ENCODE assay signal across 8 mouse cellular contexts in genomic region chr11:87987861-87988260, GRCm38 (mm10). TPM values are rescaled to one million over a fixed set of nuclear protein-coding genes. Genes with fewer than 3 reads are reported as not detected.
DNase-seq lines count a peak whose midpoint lies in the region; ATAC-seq and TF ChIP-seq lines count a peak whose summit lies in the region.

No protein-coding gene starts in this region.

- H3K36me3 ChIP-seq in spleen, adult 2 months (ENCODE audit: control insufficient read depth, insufficient read depth, low read length): peaks cover 4% of the 10 kb centered on the region; the same call in 1 of the 2 replicates
- peaks cover 12% of the 10 kb centered on the region for H3K36me3 ChIP-seq in liver, embryonic 11.5 days (ENCODE audit: control insufficient read depth, insufficient read depth, low read length)
- H3K36me3 ChIP-seq in stomach, embryonic 16.5 days (ENCODE audit: control insufficient read depth, insufficient read depth, low read length): no peaks in the 10 kb centered on the region

- peak overlapping the region; percentile 97 for H3K9ac ChIP-seq in liver, embryonic 11.5 days (ENCODE audit: low read depth, low read length)
- peak overlapping the region; percentile 99 for H3K9ac ChIP-seq in stomach, embryonic 16.5 days (ENCODE audit: low read length)

- peaks cover 9% of the 10 kb centered on the region for H3K4me1 ChIP-seq in cerebellum, adult 2 months (ENCODE audit: control insufficient read depth, insufficient read depth, low read length)
- H3K4me1 ChIP-seq in spleen, adult 2 months (ENCODE audit: control insufficient read depth, insufficient read depth, insufficient read length): peaks cover 6% of the 10 kb centered on the region; the same call in 1 of the 2 replicates
- peaks cover 28% of the 10 kb centered on the region for H3K4me1 ChIP-seq in liver, embryonic 11.5 days (replicated peaks; ENCODE audit: control insufficient read depth, insufficient read depth, low read length)
- peaks cover 26% of the 10 kb centered on the region for H3K4me1 ChIP-seq in stomach, embryonic 16.5 days (ENCODE audit: control insufficient read depth, insufficient read depth, low read length)

- H3K4me2 ChIP-seq in liver, embryonic 11.5 days: peak overlapping the region; percentile 94
- H3K4me2 ChIP-seq in stomach, embryonic 16.5 days (ENCODE audit: low read depth, low read length): peak overlapping the region; percentile 92

- TF ChIP-seq POLR2A in cerebellum, adult 2 months (IDR thresholded peaks at IDR 0.05; ENCODE audit: borderline replicate concordance, insufficient read depth, low read length): no peak
- no peak for TF ChIP-seq POLR2A in spleen, adult 2 months (IDR thresholded peaks at IDR 0.05; ENCODE audit: low read depth, low read length)

- peak overlapping the region; percentile 89 for H3K27ac ChIP-seq in cerebellum, adult 2 months (ENCODE audit: insufficient read depth, low read length)
- H3K27ac ChIP-seq in spleen, adult 2 months (ENCODE audit: insufficient read depth, low read length): no peak overlapping the region
- no peak overlapping the region for H3K27ac ChIP-seq in liver, embryonic 11.5 days (ENCODE audit: low read depth, low read length)
- H3K27ac ChIP-seq in stomach, embryonic 16.5 days (ENCODE audit: low read length): peak overlapping the region; percentile 94

- no peak for DNase-seq in cerebellum, adult 2 months
- DNase-seq in cerebellum, adult 9-11 months: no peak
- DNase-seq in spleen, adult 2 months (ENCODE audit: low read depth in 1 of 2, low spot score in 2 of 2): no peak
- no peak for DNase-seq in spleen, adult 12 weeks (ENCODE audit: low spot score)
- no peak for DNase-seq in liver, embryonic 11.5 days (ENCODE audit: low spot score)
- DNase-seq in embryo, embryonic 10 days (ENCODE audit: low spot score): no peak
- DNase-seq in layer of hippocampus, postnatal 25 days (ENCODE audit: extremely low spot score in 1 of 2, low spot score in 1 of 2): no peak

- peak overlapping the region; percentile 77 for H3K4me3 ChIP-seq in cerebellum, adult 2 months (replicated peaks; ENCODE audit: insufficient read depth, low read depth, low read length)
- H3K4me3 ChIP-seq in spleen, adult 2 months (ENCODE audit: extremely low read depth, insufficient read depth, insufficient read length): peak overlapping the region; percentile 89
- H3K4me3 ChIP-seq in liver, embryonic 11.5 days (ENCODE audit: low read depth, low read length): peak overlapping the region; percentile 99
- peak overlapping the region; percentile 95 for H3K4me3 ChIP-seq in stomach, embryonic 16.5 days (replicated peaks; ENCODE audit: low read length)

- TF ChIP-seq CTCF in cerebellum, adult 2 months (IDR thresholded peaks at IDR 0.05; ENCODE audit: borderline replicate concordance, insufficient read depth, low read depth, low read length): no peak
- TF ChIP-seq CTCF in spleen, adult 2 months (IDR thresholded peaks at IDR 0.05; ENCODE audit: extremely low read depth, insufficient read depth, insufficient read length, insufficient replicate concordance): no peak

- H3K9me3 ChIP-seq in liver, embryonic 11.5 days (ENCODE audit: control insufficient read depth, low read length): no peaks in the 10 kb centered on the region
- H3K9me3 ChIP-seq in stomach, embryonic 16.5 days (replicated peaks; ENCODE audit: control insufficient read depth, low read length): no peaks in the 10 kb centered on the region

- ATAC-seq in liver, embryonic 11.5 days (replicated peaks; ENCODE audit: low FRiP score): no peak
- no peak for ATAC-seq in stomach, embryonic 16.5 days (ENCODE audit: insufficient read depth, low FRiP score)

- no peaks in the 10 kb centered on the region for H3K27me3 ChIP-seq in cerebellum, adult 2 months (ENCODE audit: control insufficient read depth, insufficient read depth, low read length)
- no peaks in the 10 kb centered on the region for H3K27me3 ChIP-seq in spleen, adult 2 months (ENCODE audit: control insufficient read depth, insufficient read depth, low read length)
- H3K27me3 ChIP-seq in liver, embryonic 11.5 days (replicated peaks; ENCODE audit: control insufficient read depth, insufficient read depth, low read length): no peaks in the 10 kb centered on the region
- no peaks in the 10 kb centered on the region for H3K27me3 ChIP-seq in stomach, embryonic 16.5 days (ENCODE audit: control insufficient read depth, insufficient read depth, low read length)

- WGBS in cerebellum, adult 2 months: 65% methylated on average over 11 of the region's 11 CpGs
- 60% methylated on average over 11 of the region's 11 CpGs for WGBS in spleen, adult 2 months
- WGBS in liver, embryonic 11.5 days: 67% methylated on average over 11 of the region's 11 CpGs
- 66% methylated on average over 11 of the region's 11 CpGs for WGBS in stomach, embryonic 16.5 days

RNA-seq across cellular contexts. Expression of gene Dynll2, which starts 0.5 kb away (rescaled TPM):
- polyA plus RNA-seq in cerebellum, adult 2 months (2012; rRNA removed): 453 and 497 TPM in 2 replicates
- polyA plus RNA-seq in spleen, adult 2 months (2012; rRNA removed): 28.6 and 33.8 TPM in 2 replicates
- 17.7 and 19.4 TPM in 2 replicates for polyA plus RNA-seq in liver, embryonic 11.5 days (2014; fragmentation: Nextera tagmentation; extraction: Ambion mirVana)
- 14.6 and 16.5 TPM in 2 replicates for polyA plus RNA-seq in stomach, embryonic 16.5 days (2015; fragmentation: Nextera tagmentation; extraction: Ambion mirVana)
- total RNA-seq in layer of hippocampus, postnatal 25 days (2021): 100 to 1,000 TPM; 435 to 462 TPM

RNA-seq across cellular contexts. Expression of gene Srsf1, which starts 59.3 kb away (rescaled TPM):
- 350 and 367 TPM in 2 replicates for polyA plus RNA-seq in cerebellum, adult 2 months (2012; rRNA removed)
- polyA plus RNA-seq in spleen, adult 2 months (2012; rRNA removed): 106 and 133 TPM in 2 replicates
- 323 and 337 TPM in 2 replicates for polyA plus RNA-seq in liver, embryonic 11.5 days (2014; fragmentation: Nextera tagmentation; extraction: Ambion mirVana)
- polyA plus RNA-seq in stomach, embryonic 16.5 days (2015; fragmentation: Nextera tagmentation; extraction: Ambion mirVana): 188 and 201 TPM in 2 replicates
- 100 to 1,000 TPM; 191 to 221 TPM for total RNA-seq in layer of hippocampus, postnatal 25 days (2021)

Comparison
In these comparisons a context has a peak if more than half of its experiments do, and no peak if none do; other contexts are left out.
1. H3K27ac ChIP-seq: peak in cerebellum, adult 2 months (single experiment) and stomach, embryonic 16.5 days (single experiment); none in spleen, adult 2 months (single experiment) and liver, embryonic 11.5 days (single experiment).
2. RNA of gene Dynll2, which starts 0.5 kb away (polyA plus RNA-seq): 453 to 497 TPM in cerebellum, adult 2 months; 28.6 to 33.8 TPM in spleen, adult 2 months, 17.7 to 19.4 TPM in liver, embryonic 11.5 days and 14.6 to 16.5 TPM in stomach, embryonic 16.5 days; every median in the first group is over 10 times any median in the second.
3. Peak in every context shown above with its lines, with median percentiles within 50 percentile points of each other: H3K4me3 ChIP-seq.